Comparison of ENCODE assay signal across 9 mouse cellular contexts in the genomic region with DNA sequence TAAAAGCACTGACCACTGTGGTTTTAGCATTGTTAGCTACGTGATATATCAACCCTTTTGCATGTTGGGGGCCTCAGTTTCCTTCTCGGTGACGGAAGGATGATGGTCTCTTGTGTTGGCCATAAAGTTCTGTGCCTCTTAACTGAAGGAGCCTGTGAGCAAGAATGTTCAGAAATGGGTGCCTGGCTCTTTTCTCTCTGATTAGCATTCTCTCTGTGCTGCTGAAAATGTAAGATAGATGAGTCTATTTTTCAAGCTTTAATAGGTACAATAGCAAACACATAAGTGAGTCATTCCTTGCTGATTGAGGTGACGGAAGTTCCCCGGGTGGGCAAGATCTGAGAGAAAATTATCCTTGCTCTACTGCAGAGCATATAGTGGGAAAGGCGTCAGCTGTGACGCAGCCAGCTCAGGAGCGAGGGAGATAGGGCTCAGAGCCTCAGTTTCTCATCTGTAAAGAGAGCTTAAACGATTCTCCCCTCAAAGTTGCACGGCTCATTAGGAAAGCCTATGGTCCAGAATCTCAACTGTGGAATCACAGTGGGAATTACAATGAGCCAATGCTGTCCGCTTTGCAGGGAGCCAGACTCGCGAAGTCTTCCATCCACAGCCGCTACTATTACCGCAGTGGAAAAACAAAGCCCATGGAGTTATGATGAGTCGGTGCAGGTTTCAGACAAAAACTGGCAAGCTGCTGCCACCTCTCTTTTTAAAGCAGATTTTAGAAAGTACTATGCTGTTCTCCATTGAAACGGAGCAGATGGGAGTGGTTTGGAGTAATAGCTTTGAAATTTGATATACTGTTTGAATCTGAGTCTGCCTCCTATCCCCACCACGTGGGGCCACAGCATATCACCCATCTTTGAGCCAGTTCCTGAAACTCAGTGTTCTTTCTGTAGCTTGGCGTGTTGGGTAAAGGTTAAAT. TPM values are rescaled to one million over a fixed set of nuclear protein-coding genes. Genes with fewer than 3 reads are reported as not detected.
DNase-seq lines count a peak whose midpoint lies in the region; ATAC-seq and TF ChIP-seq lines count a peak whose summit lies in the region.
"Had no signal": no experiment of that assay in that cellular context is flagged by ENCODE, and none has a peak within 500 bp of the region (broad histone marks: within the 10 kb centered on the region; RNA-seq: fewer than 3 reads in every experiment).

No protein-coding gene starts in this region.

- peak; percentile 80 for ATAC-seq in midbrain, postnatal 0 days (ENCODE audit: low FRiP score)

- peak overlapping the region; percentile 26; the same call in 1 of the 2 replicates for H3K27ac ChIP-seq in midbrain, postnatal 0 days (ENCODE audit: low read depth, low read length)

- H3K27me3 ChIP-seq in midbrain, postnatal 0 days (ENCODE audit: insufficient read depth, low read length) = no peaks in the 10 kb centered on the region

- intact Hi-C loops in gastrocnemius, postnatal 14 days (cut with DNase I; ENCODE audit: low total_unique reads) = no loop called here

- H3K4me1 ChIP-seq in midbrain, postnatal 0 days (ENCODE audit: insufficient read depth, low read length) = no peaks in the 10 kb centered on the region

- peak; percentile 17 for DNase-seq in layer of hippocampus, adult 11-12 months (ENCODE audit: low spot score)
- DNase-seq in layer of hippocampus, adult 9-11 months = no peak
- DNase-seq in embryo, embryonic 11 days = peak; percentile 55
- DNase-seq in forelimb bud, embryonic 11.5 days (ENCODE audit: low read depth, low spot score) = peak; percentile 41
- peak; percentile 61 for DNase-seq in midbrain, postnatal 0 days (ENCODE audit: low spot score)
- no peak for DNase-seq in gastrocnemius, postnatal 14 days
- DNase-seq in urinary bladder, postnatal 36 days (ENCODE audit: low spot score in 2 of 2) = no peak
- DNase-seq in left cerebral cortex, adult 8-10 months (ENCODE audit: low spot score in 2 of 2) = no peak

- 27% methylated on average over 19 of the region's 19 CpGs for WGBS in midbrain, postnatal 0 days

- no peaks in the 10 kb centered on the region for H3K36me3 ChIP-seq in midbrain, postnatal 0 days (ENCODE audit: insufficient read depth, low read length)

- H3K4me2 ChIP-seq in midbrain, postnatal 0 days (ENCODE audit: low read depth, low read length, poor library complexity, severe bottlenecking) = peak overlapping the region; percentile 52

- no peaks in the 10 kb centered on the region for H3K9me3 ChIP-seq in midbrain, postnatal 0 days (ENCODE audit: low read length)

- peak overlapping the region; percentile 27 for H3K4me3 ChIP-seq in midbrain, postnatal 0 days (ENCODE audit: low read depth, low read length)

- peak; percentile 51 for TF ChIP-seq CTCF in midbrain, postnatal 0 days (IDR thresholded peaks at IDR 0.05)

- peak overlapping the region; percentile 46; the same call in 1 of the 2 replicates for H3K9ac ChIP-seq in midbrain, postnatal 0 days (replicated peaks; ENCODE audit: low read length, poor library complexity, severe bottlenecking)

RNA-seq across cellular contexts. Expression of a gene that starts 15.5 kb away (rescaled TPM):
- total RNA-seq in midbrain, postnatal 0 days (2014; rRNA removed) = 1.2 TPM in 1 of 2 replicates, not detected in the other
- polyA plus RNA-seq in midbrain, postnatal 0 days (2015; fragmentation: Nextera tagmentation; extraction: Ambion mirVana) = not detected in 2 replicates
- not detected for total RNA-seq in gastrocnemius, postnatal 14 days (2021)
- total RNA-seq in left cerebral cortex, adult 8-10 months (2022) = not detected
- polyA plus RNA-seq: testis, adult 2 months had no signal

Comparison
In these comparisons a context has a peak if more than half of its experiments do, and no peak if none do; other contexts are left out.
1. DNase-seq: peak in layer of hippocampus, adult 11-12 months (single experiment), embryo, embryonic 11 days (single experiment), forelimb bud, embryonic 11.5 days (single experiment) and midbrain, postnatal 0 days (single experiment); none in layer of hippocampus, adult 9-11 months (single experiment), gastrocnemius, postnatal 14 days (single experiment), urinary bladder, postnatal 36 days (0 of 2) and left cerebral cortex, adult 8-10 months (0 of 2).